Mouse (Mus musculus) myocyte (in vitro differentiated cells): Measurements from ENCODE around the gene Unc5c. TPM values are rescaled to one million over a fixed set of nuclear protein-coding genes. Genes with fewer than 3 reads are reported as not detected.
A peak's percentile ranks its signal among the peaks of the same experiment; 100 is the strongest.

Experiments used
- H3K27me3 ChIP-seq: one replicate; pipeline ENCODE4 v1.6.1; 2011; ENCODE audit not compliant: control insufficient read depth, insufficient read depth, insufficient read length
- H3K36me3 ChIP-seq: one replicate; pipeline ENCODE4 v1.6.1; 2011; ENCODE audit not compliant: control insufficient read depth, insufficient read depth
- H3K4me2 ChIP-seq: one replicate; pipeline ENCODE4 v1.6.1; 2011; ENCODE audit warnings: low read depth, control low read depth
- H3K4me3 ChIP-seq: one replicate; pipeline ENCODE4 v1.5.1; 2011; ENCODE audit warnings: mild to moderate bottlenecking, control low read depth, moderate library complexity
- H3K79me2 ChIP-seq: one replicate; pipeline ENCODE4 v1.6.1; 2011; ENCODE audit not compliant: control insufficient read depth, insufficient read depth
- H3ac ChIP-seq: one replicate; pipeline ENCODE4 v1.6.1; 2011; ENCODE audit not compliant: control insufficient read depth, insufficient read length
- CEBPB ChIP-seq: IDR thresholded peaks from 2 replicates; pipeline ENCODE4 v1.6.1; 2011; ENCODE audit warnings: mild to moderate bottlenecking, moderate library complexity; ENCODE audit not compliant: poor library complexity, insufficient read depth, severe bottlenecking
- E2F4 ChIP-seq: IDR thresholded peaks from one replicate; pipeline ENCODE4 v1.6.1; 2011; ENCODE audit warnings: mild to moderate bottlenecking, control low read depth, moderate library complexity; ENCODE audit not compliant: insufficient read depth
- MAX ChIP-seq: IDR thresholded peaks from one replicate; pipeline ENCODE4 v1.6.1; 2011; ENCODE audit warnings: low read depth, mild to moderate bottlenecking, control low read depth
- MYOD1 ChIP-seq, 3 experiments: IDR thresholded peaks; one replicate each; pipeline ENCODE4 v1.6.1; 2011; ENCODE audit warnings: control low read depth in 2 of 3, low read depth in 2 of 3, mild to moderate bottlenecking in 2 of 3, moderate library complexity in 1 of 3; ENCODE audit not compliant: insufficient read length in 2 of 3, control insufficient read depth in 1 of 3
- MYOG ChIP-seq, 3 experiments: IDR thresholded peaks; one replicate each; pipeline ENCODE4 v1.6.1; 2011; ENCODE audit warnings: control low read depth in 2 of 3, low read depth in 2 of 3, mild to moderate bottlenecking in 2 of 3; ENCODE audit not compliant: insufficient read length in 2 of 3, control insufficient read depth in 1 of 3, insufficient read depth in 1 of 3
- POLR2A ChIP-seq: IDR thresholded peaks from one replicate; pipeline ENCODE4 v1.6.1; 2011; ENCODE audit warnings: low read depth, mild to moderate bottlenecking, control low read depth, moderate library complexity; ENCODE audit not compliant: insufficient read length
- POLR2AphosphoS2 ChIP-seq: IDR thresholded peaks from one replicate; pipeline ENCODE4 v1.6.1; 2011; ENCODE audit warnings: low read depth, control low read depth; ENCODE audit not compliant: insufficient read length
- REST ChIP-seq: IDR thresholded peaks from one replicate; pipeline ENCODE4 v1.6.1; 2011; ENCODE audit warnings: mild to moderate bottlenecking, control low read depth, moderate library complexity; ENCODE audit not compliant: insufficient read depth, insufficient read length
- SRF ChIP-seq: IDR thresholded peaks from one replicate; pipeline ENCODE4 v1.6.1; 2011; ENCODE audit warnings: low read depth; ENCODE audit not compliant: control insufficient read depth, insufficient read length
- TCF12 ChIP-seq: IDR thresholded peaks from one replicate; pipeline ENCODE4 v1.6.1; 2011; ENCODE audit warnings: mild to moderate bottlenecking, control low read depth; ENCODE audit not compliant: poor library complexity, insufficient read depth, severe bottlenecking
- TCF3 ChIP-seq: IDR thresholded peaks from one replicate; pipeline ENCODE4 v1.6.1; 2011; ENCODE audit warnings: low read depth, control low read depth; ENCODE audit not compliant: insufficient read length
- USF1 ChIP-seq: IDR thresholded peaks from one replicate; pipeline ENCODE4 v1.6.1; 2011; ENCODE audit warnings: low read depth, mild to moderate bottlenecking, control low read depth, moderate library complexity
- polyA plus RNA-seq: library from polyadenylated mRNA; unstranded; fragments of >200 nt; fragmentation: generic; extraction: Trizol; gene quantifications from one replicate; pipeline ENCODE4 v1.2.1, GENCODE M21; 2012; ENCODE audit warnings: missing spikeins

Unc5c gene
- polyA plus RNA-seq, 1 experiment, result 1.00 TPM

DNA sequence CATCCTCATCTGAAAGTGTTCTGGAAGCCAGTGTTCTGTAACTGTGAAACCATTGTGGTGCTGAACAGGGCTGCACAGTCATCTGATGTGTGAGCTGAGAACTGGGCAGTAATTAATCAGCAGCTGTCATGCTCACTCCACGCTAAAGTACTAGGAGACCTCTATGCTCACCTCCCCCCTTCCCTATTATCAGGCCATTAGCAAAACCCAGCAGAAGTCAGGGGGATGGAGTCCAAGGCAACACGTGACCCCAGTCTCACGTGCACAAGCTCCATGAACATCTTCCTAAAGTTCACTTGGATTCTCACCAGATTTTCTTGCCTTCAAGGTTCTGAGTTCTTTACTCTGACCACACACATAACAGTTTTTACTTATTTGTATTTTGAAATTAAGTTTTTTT lies 11.7 kb downstream of the Unc5c start:
- TF ChIP-seq MYOD1 (IDR thresholded peaks at IDR 0.05; ENCODE audit: control insufficient read depth in 1 of 3, insufficient read length in 2 of 3, low read depth in 2 of 3), result peak in 1 of 3 experiments; percentile 2
- TF ChIP-seq POLR2A, result no peak
- TF ChIP-seq CEBPB, result no peak
- TF ChIP-seq SRF, result no peak
- Histone ChIP-seq H3K36me3 (no peaks in the 10 kb centered on the region), H3K79me2 (no peaks in the 10 kb centered on the region), H3ac (no peak overlapping the region), H3K4me3 (no peak overlapping the region), H3K4me2 (no peak overlapping the region), H3K27me3 (no peaks in the 10 kb centered on the region)

- Histone ChIP-seq H3K27me3 (no peaks in the 10 kb centered on the region), H3K4me3 (no peak overlapping the region), H3K36me3 (no peaks in the 10 kb centered on the region), H3K4me2 (no peak overlapping the region), H3K79me2 (no peaks in the 10 kb centered on the region), H3ac (no peak overlapping the region)
- TF ChIP-seq MAX, result no peak
- no peak for TF ChIP-seq TCF3
- TF ChIP-seq POLR2AphosphoS2, result no peak
- TF ChIP-seq POLR2A, result no peak
- no peak for TF ChIP-seq MYOG (IDR thresholded peaks at IDR 0.05; ENCODE audit: control insufficient read depth in 1 of 3, insufficient read depth in 1 of 3, insufficient read length in 2 of 3, low read depth in 2 of 3)
- no peak for TF ChIP-seq TCF12
- no peak for TF ChIP-seq E2F4
Observed at GRCm38 (mm10) chr3:141482465-141482864, 17.4 kb downstream of the Unc5c start.

DNA sequence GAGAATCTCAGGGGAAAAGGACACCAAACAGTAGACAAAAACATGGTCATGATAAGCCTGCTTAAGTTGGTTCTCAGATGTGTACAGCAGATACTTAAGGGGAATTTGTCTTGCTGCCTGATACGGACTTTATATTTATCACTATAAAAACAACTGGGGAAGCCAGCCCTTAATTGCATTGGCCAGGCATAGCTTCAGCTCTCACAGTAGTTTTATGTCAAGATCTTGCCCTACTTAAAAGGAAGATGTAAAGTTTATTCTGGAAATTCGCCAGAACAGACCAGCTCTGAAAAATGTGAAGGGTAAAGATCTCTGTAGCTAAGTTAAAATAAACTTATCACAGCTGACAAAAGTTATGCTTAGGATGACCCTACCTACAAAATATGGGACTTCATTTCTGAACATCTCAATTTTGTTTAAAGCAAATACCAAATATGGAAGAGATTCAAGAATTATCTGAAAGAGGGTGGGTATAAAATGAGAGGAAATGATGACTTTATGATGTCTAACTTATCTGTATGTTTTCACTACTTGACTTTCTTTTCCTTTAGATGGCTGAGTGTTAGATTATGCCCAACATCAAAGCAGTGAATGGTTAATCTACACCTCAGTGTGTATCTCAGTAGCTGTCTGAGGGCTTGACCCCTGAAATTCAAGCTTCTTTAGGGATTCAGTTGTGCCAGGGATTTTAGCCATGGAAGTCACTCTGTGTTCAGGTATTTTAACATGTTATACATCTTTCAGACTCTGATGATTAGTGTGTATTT lies 18.8 kb downstream of the Unc5c start:
- TF ChIP-seq TCF12, result no peak
- TF ChIP-seq MYOD1 (IDR thresholded peaks at IDR 0.05; ENCODE audit: control insufficient read depth in 1 of 3, insufficient read length in 2 of 3, low read depth in 2 of 3), result no peak
- no peak for TF ChIP-seq E2F4
- no peak for TF ChIP-seq REST
- no peak for TF ChIP-seq POLR2AphosphoS2
- TF ChIP-seq MYOG (IDR thresholded peaks at IDR 0.05; ENCODE audit: control insufficient read depth in 1 of 3, insufficient read depth in 1 of 3, insufficient read length in 2 of 3, low read depth in 2 of 3), result no peak
- TF ChIP-seq CEBPB, result no peak
- TF ChIP-seq SRF, result no peak
- TF ChIP-seq TCF3, result no peak

DNA sequence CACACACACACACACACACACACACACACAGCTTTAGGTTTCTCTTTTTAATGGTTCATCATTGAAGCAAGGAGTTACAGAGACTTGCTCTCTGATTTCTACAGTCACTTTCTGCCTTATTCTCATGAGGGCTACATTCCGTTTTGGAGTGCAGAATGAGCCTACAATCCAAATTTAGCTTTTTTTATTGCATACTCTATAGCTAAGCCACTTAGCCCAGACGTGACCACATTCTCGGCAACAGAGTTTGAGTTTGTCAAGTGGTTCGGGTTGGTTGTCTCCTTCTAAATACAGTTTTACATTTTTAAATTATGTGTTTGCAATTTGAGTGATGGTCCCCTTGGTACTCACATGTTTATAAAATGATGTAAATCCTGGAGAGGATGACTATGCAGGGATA lies 20.2 kb downstream of the Unc5c start:
- H3K79me2 ChIP-seq, result no peaks in the 10 kb centered on the region
- TF ChIP-seq CEBPB (no peak), TCF3 (no peak), MYOG (IDR thresholded peaks at IDR 0.05; ENCODE audit: control insufficient read depth in 1 of 3, insufficient read depth in 1 of 3, insufficient read length in 2 of 3, low read depth in 2 of 3) (no peak), MAX (no peak), MYOD1 (IDR thresholded peaks at IDR 0.05; ENCODE audit: control insufficient read depth in 1 of 3, insufficient read length in 2 of 3, low read depth in 2 of 3) (no peak), E2F4 (no peak), REST (no peak), TCF12 (no peak), USF1 (no peak), POLR2AphosphoS2 (no peak), SRF (no peak), POLR2A (no peak)

More for the DNA sequence above, 18.8 kb downstream of the Unc5c start:
- H3K27me3 ChIP-seq, result no peaks in the 10 kb centered on the region
- H3K4me2 ChIP-seq, result no peak overlapping the region
- H3K79me2 ChIP-seq, result no peaks in the 10 kb centered on the region
- no peaks in the 10 kb centered on the region for H3K36me3 ChIP-seq
- H3ac ChIP-seq, result no peak overlapping the region
- no peak overlapping the region for H3K4me3 ChIP-seq

DNA sequence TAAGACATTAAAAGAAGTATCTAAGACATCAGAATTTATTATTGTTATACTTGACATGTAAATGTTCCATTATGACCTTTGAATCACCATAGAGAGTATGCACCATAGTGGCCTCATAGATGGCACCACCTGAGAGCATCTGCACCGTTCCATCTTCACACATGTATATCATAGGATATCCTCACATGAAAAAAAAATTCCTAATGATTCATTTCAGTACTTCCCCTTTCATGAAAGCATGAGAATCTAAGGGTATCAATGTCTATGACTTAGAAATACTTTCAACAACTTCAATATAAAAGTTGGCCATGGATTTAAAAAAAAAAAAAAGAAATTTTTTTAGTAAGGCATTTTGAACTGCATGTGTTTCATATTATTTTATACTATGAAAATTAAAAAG lies 25.6 kb downstream of the Unc5c start:
- Histone ChIP-seq H3K4me3 (no peak overlapping the region), H3K4me2 (no peak overlapping the region), H3ac (no peak overlapping the region), H3K79me2 (no peaks in the 10 kb centered on the region), H3K27me3 (no peaks in the 10 kb centered on the region), H3K36me3 (no peaks in the 10 kb centered on the region)
- TF ChIP-seq POLR2AphosphoS2 (no peak), MYOD1 (IDR thresholded peaks at IDR 0.05; ENCODE audit: control insufficient read depth in 1 of 3, insufficient read length in 2 of 3, low read depth in 2 of 3) (no peak), MYOG (IDR thresholded peaks at IDR 0.05; ENCODE audit: control insufficient read depth in 1 of 3, insufficient read depth in 1 of 3, insufficient read length in 2 of 3, low read depth in 2 of 3) (no peak), TCF12 (no peak), TCF3 (no peak), SRF (no peak), POLR2A (no peak), REST (no peak), USF1 (no peak), MAX (no peak), CEBPB (no peak)

More for the DNA sequence above, 20.2 kb downstream of the Unc5c start:
- H3K36me3 ChIP-seq, result no peaks in the 10 kb centered on the region
- no peaks in the 10 kb centered on the region for H3K27me3 ChIP-seq
- H3K4me3 ChIP-seq, result no peak overlapping the region
- no peak overlapping the region for H3ac ChIP-seq
- H3K4me2 ChIP-seq, result peak overlapping the region; percentile 15
